Mouse (Mus musculus) testis, adult 2 months (tissue): ENCODE data around the gene Bnc2. TPM values are rescaled to one million over a fixed set of nuclear protein-coding genes. Genes with fewer than 3 reads are reported as not detected.

ENCODE experiments used
- H3K27ac ChIP-seq: fragments of 200-500 bp; 2 replicates; pipeline ENCODE4 v1.5.1; 2012; ENCODE audit warnings: low read depth, low read length; ENCODE audit not compliant: control insufficient read depth, insufficient read depth
- H3K27me3 ChIP-seq: fragments of 200-500 bp; 2 replicates; pipeline ENCODE4 v1.6.1; 2012; ENCODE audit warnings: mild to moderate bottlenecking, low read length, moderate library complexity; ENCODE audit not compliant: control insufficient read depth, insufficient read depth
- H3K36me3 ChIP-seq: fragments of 200-500 bp; 2 replicates; pipeline ENCODE4 v1.6.1; 2012; ENCODE audit warnings: mild to moderate bottlenecking, low read length; ENCODE audit not compliant: control insufficient read depth, insufficient read depth
- H3K4me1 ChIP-seq: fragments of 200-500 bp; 2 replicates; pipeline ENCODE4 v1.6.1; 2012; ENCODE audit warnings: low read length; ENCODE audit not compliant: control insufficient read depth, insufficient read depth
- H3K4me3 ChIP-seq: fragments of 200-500 bp; 2 replicates; pipeline ENCODE4 v1.5.1; 2012; ENCODE audit warnings: low read depth, mild to moderate bottlenecking, low read length, moderate library complexity, mixed read lengths; ENCODE audit not compliant: control insufficient read depth
- CTCF ChIP-seq: fragments of 200-500 bp; IDR thresholded peaks from 2 replicates; pipeline ENCODE4 v1.5.1; 2012; ENCODE audit warnings: low read depth, mild to moderate bottlenecking, inconsistent platforms, low read length, moderate library complexity; ENCODE audit not compliant: control insufficient read depth, insufficient read depth, insufficient replicate concordance
- POLR2A ChIP-seq: fragments of 200-500 bp; IDR thresholded peaks from 2 replicates; pipeline ENCODE4 v1.6.1; 2012; ENCODE audit warnings: low read depth, mild to moderate bottlenecking, inconsistent platforms, low read length, moderate library complexity; ENCODE audit not compliant: control insufficient read depth
- polyA plus RNA-seq: library from polyadenylated mRNA; depleted of rRNA; stranded (reverse); fragments of >200 nt; gene quantifications from 2 replicates; pipeline ENCODE4 v1.2.3, GENCODE M21; 2012

The Bnc2 gene
- polyA plus RNA-seq, 1 experiment, result 9.7 TPM

- TF ChIP-seq POLR2A, result no peak
- TF ChIP-seq CTCF, result no peak
- Histone ChIP-seq H3K4me3 (no peak overlapping the region), H3K36me3 (no peaks in the 10 kb centered on the region), H3K27me3 (no peaks in the 10 kb centered on the region), H3K27ac (no peak overlapping the region), H3K4me1 (no peaks in the 10 kb centered on the region)
Observed at GRCm38 (mm10) chr4:84317421-84317820, 357.7 kb downstream of the Bnc2 start.

DNA sequence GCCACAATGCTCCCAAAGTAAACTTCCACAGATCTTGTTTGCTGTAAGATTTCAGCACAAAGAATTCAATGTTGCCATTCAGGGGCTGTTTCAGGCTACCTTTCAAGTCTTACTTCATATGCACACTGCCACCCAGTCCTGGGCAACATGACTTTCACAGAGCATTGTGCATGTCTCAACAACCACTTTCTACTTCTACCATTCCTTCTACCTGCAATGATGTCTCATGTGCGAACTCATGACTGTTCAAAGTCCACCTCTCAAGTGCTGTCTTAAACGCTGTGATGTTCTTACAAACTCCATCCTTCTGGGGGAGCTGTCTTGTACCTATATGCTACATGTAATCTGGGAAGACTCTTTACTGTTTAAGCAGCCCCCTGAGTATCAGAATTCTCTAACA lies 363.7 kb downstream of the Bnc2 start:
- Histone ChIP-seq H3K4me3 (no peak overlapping the region), H3K27ac (no peak overlapping the region), H3K27me3 (no peaks in the 10 kb centered on the region), H3K36me3 (no peaks in the 10 kb centered on the region), H3K4me1 (no peaks in the 10 kb centered on the region)
- no peak for TF ChIP-seq POLR2A
- TF ChIP-seq CTCF, result no peak

GRCm38 (mm10) chr4:84310851-84311250 lies 364.2 kb downstream of the Bnc2 start:
- Histone ChIP-seq H3K4me3 (no peak overlapping the region), H3K4me1 (no peaks in the 10 kb centered on the region), H3K27me3 (no peaks in the 10 kb centered on the region), H3K36me3 (no peaks in the 10 kb centered on the region), H3K27ac (no peak overlapping the region)
- TF ChIP-seq CTCF (no peak), POLR2A (no peak)

DNA sequence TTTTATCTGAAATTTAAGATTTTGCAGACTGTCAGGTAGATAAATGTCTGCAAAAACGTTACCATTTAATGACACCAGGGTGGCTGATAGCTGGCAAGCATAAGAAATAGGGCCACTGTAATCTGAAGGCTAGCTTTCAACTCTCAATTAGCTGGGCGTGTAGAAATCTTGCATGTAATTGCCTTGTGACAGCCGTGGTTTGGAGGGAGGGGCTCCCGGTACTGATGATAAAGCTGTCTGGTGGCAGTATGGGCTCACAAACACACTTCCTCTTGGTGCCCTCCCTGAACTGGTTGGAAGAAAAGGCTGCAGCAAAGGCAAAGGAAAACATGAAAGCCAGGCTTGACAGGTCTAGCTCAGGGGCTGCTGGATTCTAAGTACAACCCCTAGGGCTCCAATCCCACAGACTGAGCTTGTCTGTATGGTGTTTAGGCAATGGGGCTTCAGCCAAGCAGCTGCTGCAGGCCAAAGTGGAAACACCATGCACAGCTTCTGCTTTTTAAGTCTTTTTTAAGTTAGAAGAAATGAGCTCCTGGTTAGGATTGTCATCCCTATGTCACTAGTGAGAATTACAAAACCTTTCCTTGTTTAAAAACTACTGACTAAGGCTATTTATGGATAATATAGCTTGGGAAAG lies 366.7 kb downstream of the Bnc2 start:
- Histone ChIP-seq H3K4me3 (no peak overlapping the region), H3K4me1 (no peaks in the 10 kb centered on the region), H3K36me3 (no peaks in the 10 kb centered on the region), H3K27me3 (no peaks in the 10 kb centered on the region), H3K27ac (no peak overlapping the region)
- no peak for TF ChIP-seq POLR2A

DNA sequence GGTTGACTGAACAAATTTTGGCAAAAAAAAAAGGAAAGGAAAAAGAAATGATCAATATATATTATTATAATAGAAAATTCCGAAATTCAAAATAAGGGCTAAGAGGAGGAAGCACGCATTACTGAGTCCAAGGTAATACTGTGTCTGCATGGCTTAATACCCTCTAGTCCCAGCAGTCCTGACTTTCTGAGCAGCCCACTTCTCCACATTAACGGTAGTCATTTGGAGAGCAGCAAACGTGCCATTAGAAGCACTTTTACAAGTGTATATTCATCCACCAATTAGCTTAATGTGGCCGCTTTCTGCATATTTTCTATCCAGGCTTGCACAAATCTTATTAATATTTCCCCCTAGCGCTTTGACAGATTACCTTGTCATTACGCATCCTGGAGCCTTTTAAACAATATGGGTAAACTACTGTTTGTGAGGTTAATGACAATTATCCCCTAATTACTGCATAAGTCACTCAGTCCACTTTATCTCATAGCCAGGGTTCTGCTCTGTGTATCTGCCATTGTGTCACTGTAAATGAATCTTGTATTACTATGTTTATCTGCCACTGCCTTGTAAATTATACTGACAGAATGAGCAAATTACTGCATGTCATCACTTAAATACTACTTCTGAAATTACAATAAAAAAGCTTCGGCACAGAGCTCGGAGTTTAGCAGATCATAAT lies 368.0 kb downstream of the Bnc2 start:
- H3K27me3 ChIP-seq, result no peaks in the 10 kb centered on the region
- H3K36me3 ChIP-seq, result no peaks in the 10 kb centered on the region
- H3K27ac ChIP-seq, result no peak overlapping the region
- no peak for TF ChIP-seq CTCF
- no peak for TF ChIP-seq POLR2A
- H3K4me3 ChIP-seq, result no peak overlapping the region
- H3K4me1 ChIP-seq, result no peaks in the 10 kb centered on the region

- no peak overlapping the region for H3K4me3 ChIP-seq
- H3K27ac ChIP-seq, result no peak overlapping the region
- H3K27me3 ChIP-seq, result no peaks in the 10 kb centered on the region
- no peaks in the 10 kb centered on the region for H3K36me3 ChIP-seq
- no peaks in the 10 kb centered on the region for H3K4me1 ChIP-seq
- TF ChIP-seq CTCF, result no peak
- TF ChIP-seq POLR2A, result no peak
Observed at GRCm38 (mm10) chr4:84302949-84303348, 372.1 kb downstream of the Bnc2 start.

DNA sequence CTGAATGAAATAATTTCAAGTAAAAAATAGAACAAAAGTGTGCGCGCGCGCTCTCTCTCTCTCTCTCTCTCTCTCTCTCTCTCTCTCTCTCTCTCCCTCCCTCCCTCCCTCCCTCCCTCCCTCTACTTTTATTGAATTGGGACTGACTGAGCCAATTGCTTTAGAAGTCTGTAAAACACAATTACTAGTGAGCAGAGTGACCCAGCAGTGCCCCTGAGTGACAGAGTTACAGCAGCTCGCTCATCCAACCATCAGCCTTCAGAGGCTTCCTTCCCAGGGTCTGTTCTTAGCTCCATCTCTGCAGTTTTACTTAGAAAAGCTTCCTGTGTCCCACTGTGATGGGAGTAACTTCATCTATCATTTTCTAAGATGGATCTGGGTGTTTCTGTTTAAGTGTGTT lies 389.9 kb downstream of the Bnc2 start:
- Histone ChIP-seq H3K27ac (no peak overlapping the region), H3K36me3 (no peaks in the 10 kb centered on the region), H3K4me3 (no peak overlapping the region), H3K27me3 (no peaks in the 10 kb centered on the region), H3K4me1 (no peaks in the 10 kb centered on the region)
- TF ChIP-seq CTCF (no peak), POLR2A (no peak)

GRCm38 (mm10) chr4:84282651-84283050 lies 392.4 kb downstream of the Bnc2 start:
- H3K27me3 ChIP-seq, result no peaks in the 10 kb centered on the region
- TF ChIP-seq CTCF (no peak), POLR2A (no peak)
- no peaks in the 10 kb centered on the region for H3K4me1 ChIP-seq
- no peak overlapping the region for H3K4me3 ChIP-seq
- no peak overlapping the region for H3K27ac ChIP-seq
- no peaks in the 10 kb centered on the region for H3K36me3 ChIP-seq
